Mouse (Mus musculus) cortical plate, adult 2 months (tissue): Measurements from ENCODE around the gene Terb2. TPM values are rescaled to one million over a fixed set of nuclear protein-coding genes. Genes with fewer than 3 reads are reported as not detected.
A peak's percentile ranks its signal among the peaks of the same experiment; 100 is the strongest.

ENCODE experiments used
- H3K27ac ChIP-seq: fragments of 200-500 bp; 2 replicates; pipeline ENCODE4 v1.5.1; 2012; ENCODE audit warnings: low read length, control low read depth, inconsistent platforms; ENCODE audit not compliant: insufficient read depth
- H3K4me1 ChIP-seq: fragments of 200-500 bp; 2 replicates; pipeline ENCODE4 v1.6.1; 2011; ENCODE audit warnings: low read length; ENCODE audit not compliant: control insufficient read depth, insufficient read depth
- H3K4me3 ChIP-seq: fragments of 200-500 bp; 2 replicates; pipeline ENCODE4 v1.5.1; 2011; ENCODE audit warnings: mild to moderate bottlenecking, low read length, control low read depth; ENCODE audit not compliant: insufficient read depth
- CTCF ChIP-seq: fragments of 200-500 bp; IDR thresholded peaks from 2 replicates; pipeline ENCODE4 v1.5.1; 2011; ENCODE audit warnings: mild to moderate bottlenecking, control low read depth, low read length; ENCODE audit not compliant: insufficient read depth; ENCODE audit errors: extremely low read depth
- POLR2A ChIP-seq: fragments of 200-500 bp; IDR thresholded peaks from 2 replicates; pipeline ENCODE4 v1.6.1; 2011; ENCODE audit warnings: mild to moderate bottlenecking, low read length, control low read depth; ENCODE audit not compliant: insufficient read depth; ENCODE audit errors: extremely low read depth
- polyA plus RNA-seq: library from polyadenylated mRNA; depleted of rRNA; stranded (reverse); fragments of >200 nt; gene quantifications from 2 replicates; pipeline ENCODE4 v1.2.3, GENCODE M21; 2012

Terb2 gene
- polyA plus RNA-seq, 1 experiment, result not detected

DNA sequence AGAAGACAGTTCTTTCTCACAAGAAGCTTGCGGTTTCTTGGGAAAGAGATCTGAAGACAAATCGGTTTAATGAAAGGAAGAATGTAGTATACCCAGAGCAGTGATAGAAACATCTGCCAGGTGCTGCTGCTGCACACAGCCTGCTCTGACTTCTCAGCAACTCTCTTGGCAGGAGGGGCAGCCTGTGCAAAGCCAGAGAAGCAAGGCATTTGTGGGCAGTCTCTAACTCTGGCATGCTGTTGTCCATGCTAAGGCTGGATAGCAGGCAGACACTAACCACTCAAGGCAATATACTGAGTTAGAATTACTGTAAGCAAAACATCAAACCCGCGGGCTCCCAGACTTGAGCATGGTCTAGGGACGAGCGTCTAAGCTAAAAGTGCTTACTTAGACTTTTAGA lies 26.4 kb upstream of the Terb2 start:
- Histone ChIP-seq H3K4me1 (peaks cover 2% of the 10 kb centered on the region; the same call in 1 of the 2 replicates), H3K27ac (no peak overlapping the region), H3K4me3 (no peak overlapping the region)
- TF ChIP-seq POLR2A, result no peak
- no peak for TF ChIP-seq CTCF

GRCm38 (mm10) chr2:122160680-122161079 lies 25.4 kb upstream of the Terb2 start, which contains the start of gene Trim69:
TSS of gene Trim69 (plus strand) at chr2:122160700.
- Histone ChIP-seq H3K4me1 (peaks cover 2% of the 10 kb centered on the region; the same call in 1 of the 2 replicates), H3K4me3 (no peak within 1 kb of the TSS), H3K27ac (no peak within 1 kb of the TSS)
- TF ChIP-seq POLR2A (no peak), CTCF (peak; percentile 71)

DNA sequence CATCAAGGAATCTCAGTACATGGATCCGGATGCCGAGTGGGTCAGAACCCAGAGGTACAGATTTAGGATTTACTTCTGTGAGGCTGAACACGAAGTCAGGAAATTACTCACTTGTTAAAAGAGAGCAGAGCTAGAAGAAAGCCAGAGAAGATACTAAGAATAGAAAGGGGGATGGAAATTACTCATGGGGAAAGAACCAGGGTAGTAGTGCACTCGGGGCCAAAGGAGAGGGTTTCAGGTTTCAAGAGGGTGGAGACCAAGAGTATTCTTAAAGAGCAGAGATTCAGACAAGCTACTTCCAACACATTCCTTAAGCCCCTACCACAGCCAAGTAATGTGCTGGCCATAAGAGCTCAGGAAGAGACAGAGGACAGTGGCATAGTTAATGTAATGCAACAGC lies 24.5 kb upstream of the Terb2 start:
- no peak for TF ChIP-seq CTCF
- H3K4me1 ChIP-seq, result peaks cover 2% of the 10 kb centered on the region; the same call in 1 of the 2 replicates
- no peak overlapping the region for H3K27ac ChIP-seq
- H3K4me3 ChIP-seq, result no peak overlapping the region

GRCm38 (mm10) chr2:122162529-122162928 lies 23.5 kb upstream of the Terb2 start:
- H3K4me1 ChIP-seq, result peaks cover 2% of the 10 kb centered on the region; the same call in 1 of the 2 replicates
- TF ChIP-seq POLR2A (no peak), CTCF (no peak)
- no peak overlapping the region for H3K4me3 ChIP-seq
- H3K27ac ChIP-seq, result no peak overlapping the region

DNA sequence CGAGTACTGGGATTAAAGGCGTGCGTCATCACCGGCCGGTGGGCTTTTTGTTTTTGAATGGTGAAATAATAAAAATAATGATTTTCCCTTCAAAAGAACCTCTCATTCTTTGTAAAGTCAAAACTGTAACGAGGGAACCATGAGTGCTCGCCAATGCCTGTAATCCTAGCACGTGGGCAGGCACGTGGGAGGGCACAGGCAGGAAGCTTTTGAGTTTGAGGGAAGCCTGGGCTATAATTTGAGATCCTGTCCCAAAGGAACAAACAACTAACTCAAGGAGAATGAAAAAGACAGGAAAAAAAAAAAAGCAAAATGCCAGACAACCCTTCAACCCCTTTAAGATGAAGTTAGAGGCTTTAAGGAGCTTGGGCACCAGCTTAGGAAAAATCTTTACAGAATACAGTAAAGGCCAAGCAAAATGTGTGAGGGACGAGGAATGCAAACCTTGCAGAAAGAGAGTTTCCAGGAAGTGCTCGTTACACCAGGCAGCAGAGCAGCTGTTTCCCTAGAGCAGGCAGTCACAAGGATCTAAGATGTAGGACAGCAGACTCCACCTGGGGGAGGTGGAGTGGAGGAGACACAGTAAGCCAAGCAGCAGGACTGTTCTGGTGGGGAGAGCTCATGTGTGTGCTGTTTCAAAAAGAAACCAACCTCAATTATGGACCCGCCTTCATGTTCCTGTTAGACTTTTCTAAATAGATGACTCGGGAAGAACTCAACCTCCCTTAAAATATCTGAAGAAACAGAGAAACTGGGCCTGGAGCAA lies 22.5 kb upstream of the Terb2 start:
- H3K4me1 ChIP-seq, result no peaks in the 10 kb centered on the region; the same call in 1 of the 2 replicates
- TF ChIP-seq CTCF (no peak), POLR2A (no peak)
- H3K27ac ChIP-seq, result no peak overlapping the region
- no peak overlapping the region for H3K4me3 ChIP-seq

GRCm38 (mm10) chr2:122164293-122164692 lies 21.8 kb upstream of the Terb2 start:
- no peak for TF ChIP-seq CTCF
- no peak for TF ChIP-seq POLR2A
- Histone ChIP-seq H3K4me1 (no peaks in the 10 kb centered on the region; the same call in 1 of the 2 replicates), H3K4me3 (no peak overlapping the region), H3K27ac (0 out of 2 replicates have a peak overlapping the region, but pooled peaks have one; percentile 7)

DNA sequence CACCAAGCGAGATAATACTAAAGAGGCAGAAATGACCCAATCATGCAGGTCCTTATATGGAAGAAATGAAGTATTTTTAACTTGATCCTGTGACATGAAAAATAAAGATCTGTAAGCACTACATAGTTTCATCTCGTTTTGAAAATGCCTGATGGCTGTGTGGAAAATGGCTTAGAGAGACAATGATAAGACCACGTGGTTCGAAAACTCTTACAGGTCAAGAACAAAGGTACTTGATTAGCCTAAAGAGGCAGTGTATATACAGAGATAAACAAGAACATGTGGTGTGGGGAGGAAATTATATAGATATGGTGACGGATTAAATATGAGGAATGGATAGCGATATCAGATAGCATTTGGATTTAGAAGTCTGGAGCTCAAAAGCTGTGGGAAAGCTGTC lies 14.8 kb upstream of the Terb2 start:
- Histone ChIP-seq H3K4me1 (no peaks in the 10 kb centered on the region), H3K4me3 (no peak overlapping the region), H3K27ac (no peak overlapping the region)
- no peak for TF ChIP-seq POLR2A
- no peak for TF ChIP-seq CTCF

- Histone ChIP-seq H3K27ac (no peak overlapping the region), H3K4me1 (no peaks in the 10 kb centered on the region), H3K4me3 (no peak overlapping the region)
- TF ChIP-seq POLR2A (no peak), CTCF (no peak)
These were observed 13.9 kb upstream of the Terb2 start for GRCm38 (mm10) chr2:122172188-122172587.

DNA sequence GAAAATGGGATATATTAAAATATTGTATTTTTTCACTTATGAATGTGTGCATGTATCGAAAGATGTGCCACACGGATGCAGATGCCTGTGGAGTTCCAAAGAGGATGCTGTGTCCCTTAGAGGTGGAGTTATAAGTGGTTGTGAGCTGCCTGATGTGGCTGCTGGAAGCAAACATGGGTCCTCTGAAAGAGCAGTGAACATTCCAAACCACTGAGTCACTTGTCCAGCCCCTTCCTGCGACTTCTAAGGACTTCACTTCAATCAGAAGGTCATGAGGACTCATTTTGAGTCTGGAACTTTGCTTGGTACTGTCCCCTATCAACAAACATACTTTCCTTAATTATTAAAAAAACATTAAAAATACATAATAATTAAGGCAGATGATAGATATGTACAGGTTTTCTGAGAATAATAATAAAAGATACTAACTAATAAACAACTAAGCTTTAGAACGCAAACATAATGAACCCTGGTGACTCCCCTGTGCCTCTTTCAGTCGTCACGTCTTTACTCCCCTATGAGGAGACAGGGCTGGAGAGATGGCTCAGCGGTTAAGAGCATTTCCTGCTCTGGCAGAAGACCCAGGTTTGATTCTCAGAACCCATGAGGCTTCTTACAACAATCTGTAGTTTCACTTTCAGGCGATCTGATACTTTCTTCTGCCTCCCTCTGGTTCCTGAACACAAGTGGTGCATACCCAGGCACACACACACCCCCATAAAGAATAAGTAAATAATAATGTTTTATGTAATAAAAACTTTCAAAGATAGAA lies 5.8 kb upstream of the Terb2 start:
- H3K27ac ChIP-seq, result no peak overlapping the region

DNA sequence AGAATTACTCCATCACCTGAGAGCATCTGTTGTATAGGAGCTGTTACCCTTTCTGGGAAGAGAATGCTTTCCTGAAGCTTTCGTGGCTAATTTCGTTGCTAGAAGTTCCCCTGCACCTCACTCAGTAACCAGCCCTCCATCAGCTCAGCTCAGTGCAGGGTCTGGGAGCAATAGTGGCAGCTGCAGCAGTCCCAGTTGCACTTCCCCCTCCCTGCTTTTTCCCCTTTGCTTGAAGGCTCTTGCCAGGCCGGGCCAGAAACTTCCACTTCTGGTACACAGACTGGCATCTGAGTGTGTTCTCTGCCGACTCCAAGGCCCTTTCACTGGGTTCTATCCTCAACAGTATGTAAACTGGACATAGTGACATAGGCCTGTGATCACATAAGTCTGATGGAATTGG lies 986 bp upstream of the Terb2 start:
- Histone ChIP-seq H3K27ac (no peak overlapping the region), H3K4me3 (no peak overlapping the region), H3K4me1 (no peaks in the 10 kb centered on the region)
- TF ChIP-seq CTCF (no peak), POLR2A (no peak)

More for the DNA sequence above, 5.8 kb upstream of the Terb2 start:
- H3K4me3 ChIP-seq, result no peak overlapping the region
- TF ChIP-seq POLR2A (no peak), CTCF (no peak)
- H3K4me1 ChIP-seq, result no peaks in the 10 kb centered on the region

- TF ChIP-seq CTCF (no peak), POLR2A (no peak)
- H3K4me1 ChIP-seq, result no peaks in the 10 kb centered on the region
These were observed 679 bp downstream of the Terb2 start for GRCm38 (mm10) chr2:122186751-122187150.

More at GRCm38 (mm10) chr2:122186751-122187150, 679 bp downstream of the Terb2 start:
- Histone ChIP-seq H3K4me3 (no peak overlapping the region), H3K27ac (no peak overlapping the region)
